Mouse (Mus musculus) liver, embryonic 14 days (tissue): ENCODE data around the gene Foxd1. TPM values are rescaled to one million over a fixed set of nuclear protein-coding genes. Genes with fewer than 3 reads are reported as not detected.

Experiments
- polyA plus RNA-seq: library from polyadenylated mRNA; depleted of rRNA; stranded (reverse); fragments of >200 nt; gene quantifications from 2 replicates; pipeline ENCODE4 v1.2.3, GENCODE M21; 2012; rRNA removed

Gene Foxd1
- polyA plus RNA-seq, result not detected in 2 replicates

GRCm38 (mm10) chr13:98354090-98354801 is at the start of gene Foxd1:
Gene Foxd1, plus strand, starts transcription at chr13:98354242.

GRCm38 (mm10) chr13:98316480-98317245 is 37.4 kb upstream of the Foxd1 start, which contains the start of gene Btf3:
Gene Btf3, minus strand, starts transcription at chr13:98317006.

Other genes starting within 250 kb of the Foxd1 start
- 0.18 and 0.22 TPM in 2 replicates for gene Arhgef28, start 147.8 kb upstream of the Foxd1 start, polyA plus RNA-seq
- 5.7 and 7.2 TPM in 2 replicates for gene Utp15, start 91.2 kb upstream of the Foxd1 start, polyA plus RNA-seq
- 10.1 and 10.7 TPM in 2 replicates for gene Ankra2, start 91.2 kb upstream of the Foxd1 start, polyA plus RNA-seq
- not detected in 2 replicates for gene Gm21976, start 74.4 kb upstream of the Foxd1 start, polyA plus RNA-seq
- gene Btf3, start 37.2 kb upstream of the Foxd1 start, polyA plus RNA-seq, result 351 and 379 TPM in 2 replicates
- 0.81 and 1.4 TPM in 2 replicates for gene Gm10320, start 137.8 kb downstream of the Foxd1 start, polyA plus RNA-seq